Mouse (Mus musculus): ENCODE data around the gene Sez6l. TPM values are rescaled to one million over a fixed set of nuclear protein-coding genes. Genes with fewer than 3 reads are reported as not detected.

The Sez6l gene
- polyA plus RNA-seq, 1 experiment from 2014 or later: 0.10 TPM

GRCm38 (mm10) chr5:112575151-112575915, 1.7 kb downstream of the Sez6l start:
- Histone ChIP-seq H3K4me3 (ENCODE audit: low read depth, low read length) (no peak overlapping the region), H3K27me3 (ENCODE audit: control insufficient read depth, insufficient read depth, low read length) (peaks cover 67% of the 10 kb centered on the region), H3K9me3 (replicated peaks; ENCODE audit: control insufficient read depth, low read length) (no peaks in the 10 kb centered on the region), H3K9ac (ENCODE audit: low read depth, low read length) (no peak overlapping the region), H3K4me2 (no peak overlapping the region), H3K4me1 (ENCODE audit: control insufficient read depth, insufficient read depth, low read length) (no peaks in the 10 kb centered on the region), H3K36me3 (ENCODE audit: control insufficient read depth, insufficient read depth, low read length) (no peaks in the 10 kb centered on the region), H3K27ac (ENCODE audit: low read depth, low read length) (no peak overlapping the region)
- no peak for ATAC-seq (replicated peaks; ENCODE audit: insufficient number of reproducible peaks, low FRiP score, low TSS enrichment)
- WGBS (ENCODE audit: insufficient replicate concordance): 7% methylated on average over 12 of the region's 12 CpGs

DNA sequence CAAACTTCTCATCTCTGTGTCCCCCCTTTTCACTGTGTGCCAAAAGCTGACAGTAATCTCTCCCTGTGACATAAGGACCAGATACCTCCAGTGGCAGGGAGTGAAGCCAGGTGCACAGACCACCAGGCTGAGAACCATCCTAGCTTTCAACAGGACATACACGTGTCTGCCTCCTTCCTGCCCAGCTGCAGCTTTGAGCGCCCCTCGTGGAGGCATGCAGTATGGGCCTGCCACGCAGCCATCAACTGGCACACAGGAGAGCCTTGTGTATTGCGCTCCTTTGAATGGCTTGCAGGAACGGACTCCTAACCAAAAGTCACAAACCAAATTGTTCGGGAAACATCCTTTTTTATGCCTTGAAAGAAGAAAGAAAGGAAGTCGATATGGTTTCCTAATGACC, 3.1 kb downstream of the Sez6l start:
- Histone ChIP-seq H3K36me3 (ENCODE audit: control insufficient read depth, insufficient read depth, low read length) (no peaks in the 10 kb centered on the region), H3K4me2 (no peak overlapping the region), H3K9ac (ENCODE audit: low read depth, low read length) (no peak overlapping the region), H3K4me1 (ENCODE audit: control insufficient read depth, insufficient read depth, low read length) (no peaks in the 10 kb centered on the region), H3K9me3 (replicated peaks; ENCODE audit: control insufficient read depth, low read length) (no peaks in the 10 kb centered on the region), H3K27me3 (ENCODE audit: control insufficient read depth, insufficient read depth, low read length) (peaks cover 61% of the 10 kb centered on the region), H3K4me3 (ENCODE audit: low read depth, low read length) (no peak overlapping the region), H3K27ac (ENCODE audit: low read depth, low read length) (no peak overlapping the region)
- 11% methylated on average over 8 of the region's 8 CpGs for WGBS (ENCODE audit: insufficient replicate concordance)
- ATAC-seq (replicated peaks; ENCODE audit: insufficient number of reproducible peaks, low FRiP score, low TSS enrichment): no peak

DNA sequence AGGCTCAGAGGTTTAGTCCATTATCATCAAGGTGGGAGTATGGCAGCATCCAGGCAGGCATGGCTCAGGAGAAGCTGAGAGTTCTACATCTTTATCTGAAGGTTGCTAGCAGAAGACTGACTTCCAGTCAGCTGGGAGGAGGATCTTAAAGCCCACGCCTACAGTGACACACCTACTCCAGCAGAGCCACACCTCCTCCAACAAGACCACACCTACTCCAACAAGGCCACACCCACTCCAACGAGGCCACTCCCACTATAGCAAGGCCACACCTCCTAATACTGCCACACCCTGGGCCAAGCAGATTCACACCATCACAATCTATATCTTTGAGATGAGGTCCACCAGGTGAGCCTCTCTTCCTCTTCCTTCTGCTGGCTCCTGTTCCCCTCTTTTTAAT, 4.8 kb downstream of the Sez6l start:
- Histone ChIP-seq H3K9me3 (replicated peaks; ENCODE audit: control insufficient read depth, low read length) (no peaks in the 10 kb centered on the region), H3K27me3 (ENCODE audit: control insufficient read depth, insufficient read depth, low read length) (peaks cover 46% of the 10 kb centered on the region), H3K36me3 (ENCODE audit: control insufficient read depth, insufficient read depth, low read length) (no peaks in the 10 kb centered on the region), H3K9ac (ENCODE audit: low read depth, low read length) (no peak overlapping the region), H3K4me2 (no peak overlapping the region), H3K27ac (ENCODE audit: low read depth, low read length) (no peak overlapping the region), H3K4me3 (ENCODE audit: low read depth, low read length) (no peak overlapping the region), H3K4me1 (ENCODE audit: control insufficient read depth, insufficient read depth, low read length) (no peaks in the 10 kb centered on the region)
- 51% methylated on average over 2 of the region's 2 CpGs for WGBS (ENCODE audit: insufficient replicate concordance)
- ATAC-seq (replicated peaks; ENCODE audit: insufficient number of reproducible peaks, low FRiP score, low TSS enrichment): no peak

GRCm38 (mm10) chr5:112565489-112565888, 11.5 kb downstream of the Sez6l start:
- H3K36me3 ChIP-seq (ENCODE audit: control insufficient read depth, insufficient read depth, low read length): no peaks in the 10 kb centered on the region
- H3K4me1 ChIP-seq (ENCODE audit: control insufficient read depth, insufficient read depth, low read length): no peaks in the 10 kb centered on the region
- WGBS (ENCODE audit: insufficient replicate concordance): 67% methylated on average over 8 of the region's 8 CpGs
- no peak for ATAC-seq (replicated peaks; ENCODE audit: insufficient number of reproducible peaks, low FRiP score, low TSS enrichment)
- H3K4me3 ChIP-seq (ENCODE audit: low read depth, low read length): no peak overlapping the region
- no peak overlapping the region for H3K27ac ChIP-seq (ENCODE audit: low read depth, low read length)
- H3K9me3 ChIP-seq (replicated peaks; ENCODE audit: control insufficient read depth, low read length): no peaks in the 10 kb centered on the region
- peaks cover 43% of the 10 kb centered on the region for H3K27me3 ChIP-seq (ENCODE audit: control insufficient read depth, insufficient read depth, low read length)
- no peak overlapping the region for H3K9ac ChIP-seq (ENCODE audit: low read depth, low read length)
- H3K4me2 ChIP-seq: no peak overlapping the region

DNA sequence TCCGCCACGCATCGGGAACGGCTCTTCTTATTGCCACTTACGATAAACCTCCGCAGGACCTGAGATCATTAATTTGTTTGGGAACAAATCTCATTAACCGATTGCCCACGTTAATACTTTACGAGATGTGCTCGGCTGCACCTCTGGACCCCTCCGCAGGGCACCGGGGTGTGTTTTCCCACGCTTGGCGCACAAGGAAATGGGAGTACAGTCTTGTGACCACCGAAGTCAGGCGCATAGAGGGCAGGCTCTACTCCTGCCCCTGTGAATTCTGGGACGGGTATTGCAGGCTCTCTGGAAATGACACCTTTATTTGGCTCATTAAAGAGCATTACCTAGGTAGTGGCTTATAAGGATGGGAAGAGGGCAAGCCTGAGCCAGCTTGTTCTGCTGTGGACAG, 11.9 kb downstream of the Sez6l start:
- no peaks in the 10 kb centered on the region for H3K36me3 ChIP-seq (ENCODE audit: control insufficient read depth, insufficient read depth, low read length)
- WGBS (ENCODE audit: insufficient replicate concordance): 82% methylated on average over 17 of the region's 17 CpGs
- H3K9me3 ChIP-seq (replicated peaks; ENCODE audit: control insufficient read depth, low read length): no peaks in the 10 kb centered on the region
- peaks cover 45% of the 10 kb centered on the region for H3K27me3 ChIP-seq (ENCODE audit: control insufficient read depth, insufficient read depth, low read length)
- no peak overlapping the region for H3K9ac ChIP-seq (ENCODE audit: low read depth, low read length)
- H3K4me1 ChIP-seq (ENCODE audit: control insufficient read depth, insufficient read depth, low read length): no peaks in the 10 kb centered on the region
- no peak for ATAC-seq (replicated peaks; ENCODE audit: insufficient number of reproducible peaks, low FRiP score, low TSS enrichment)
- H3K4me2 ChIP-seq: no peak overlapping the region
- no peak overlapping the region for H3K4me3 ChIP-seq (ENCODE audit: low read depth, low read length)
- H3K27ac ChIP-seq (ENCODE audit: low read depth, low read length): no peak overlapping the region

- no peak overlapping the region for H3K4me3 ChIP-seq (ENCODE audit: low read depth, low read length)
- ATAC-seq (replicated peaks; ENCODE audit: insufficient number of reproducible peaks, low FRiP score, low TSS enrichment): no peak
- 62% methylated on average over 15 of the region's 15 CpGs for WGBS (ENCODE audit: insufficient replicate concordance)
- H3K9me3 ChIP-seq (replicated peaks; ENCODE audit: control insufficient read depth, low read length): no peaks in the 10 kb centered on the region
- H3K4me1 ChIP-seq (ENCODE audit: control insufficient read depth, insufficient read depth, low read length): no peaks in the 10 kb centered on the region
- peaks cover 43% of the 10 kb centered on the region for H3K27me3 ChIP-seq (ENCODE audit: control insufficient read depth, insufficient read depth, low read length)
- no peak overlapping the region for H3K4me2 ChIP-seq
- H3K27ac ChIP-seq (ENCODE audit: low read depth, low read length): no peak overlapping the region
- H3K9ac ChIP-seq (ENCODE audit: low read depth, low read length): no peak overlapping the region
- H3K36me3 ChIP-seq (ENCODE audit: control insufficient read depth, insufficient read depth, low read length): no peaks in the 10 kb centered on the region
Measured at GRCm38 (mm10) chr5:112560869-112561499, 16.0 kb downstream of the Sez6l start.

DNA sequence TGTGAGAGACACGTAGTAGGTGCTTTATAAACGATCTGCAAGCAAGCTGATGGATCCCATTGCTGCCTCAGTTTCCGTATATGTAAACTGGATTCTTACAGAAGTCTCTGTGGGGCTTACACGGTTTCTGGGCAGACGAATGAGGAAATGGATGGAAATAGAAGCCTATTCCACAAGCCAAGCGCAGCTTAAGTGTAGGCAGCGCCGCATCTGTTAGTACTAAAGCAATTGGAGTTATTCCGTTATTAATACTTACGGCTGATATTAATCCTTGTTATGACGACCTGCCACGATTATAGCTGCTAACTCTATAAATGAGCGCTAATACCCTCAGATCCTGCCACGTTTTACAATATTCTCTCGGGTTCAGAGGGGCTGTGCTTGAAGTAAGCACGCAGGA, 16.8 kb downstream of the Sez6l start:
- H3K36me3 ChIP-seq (ENCODE audit: control insufficient read depth, insufficient read depth, low read length): no peaks in the 10 kb centered on the region
- no peak overlapping the region for H3K4me2 ChIP-seq
- H3K27me3 ChIP-seq (ENCODE audit: control insufficient read depth, insufficient read depth, low read length): peaks cover 40% of the 10 kb centered on the region
- H3K9ac ChIP-seq (ENCODE audit: low read depth, low read length): no peak overlapping the region
- H3K27ac ChIP-seq (ENCODE audit: low read depth, low read length): no peak overlapping the region
- no peaks in the 10 kb centered on the region for H3K9me3 ChIP-seq (replicated peaks; ENCODE audit: control insufficient read depth, low read length)
- WGBS (ENCODE audit: insufficient replicate concordance): 75% methylated on average over 16 of the region's 16 CpGs
- no peaks in the 10 kb centered on the region for H3K4me1 ChIP-seq (ENCODE audit: control insufficient read depth, insufficient read depth, low read length)
- no peak for ATAC-seq (replicated peaks; ENCODE audit: insufficient number of reproducible peaks, low FRiP score, low TSS enrichment)
- no peak overlapping the region for H3K4me3 ChIP-seq (ENCODE audit: low read depth, low read length)

DNA sequence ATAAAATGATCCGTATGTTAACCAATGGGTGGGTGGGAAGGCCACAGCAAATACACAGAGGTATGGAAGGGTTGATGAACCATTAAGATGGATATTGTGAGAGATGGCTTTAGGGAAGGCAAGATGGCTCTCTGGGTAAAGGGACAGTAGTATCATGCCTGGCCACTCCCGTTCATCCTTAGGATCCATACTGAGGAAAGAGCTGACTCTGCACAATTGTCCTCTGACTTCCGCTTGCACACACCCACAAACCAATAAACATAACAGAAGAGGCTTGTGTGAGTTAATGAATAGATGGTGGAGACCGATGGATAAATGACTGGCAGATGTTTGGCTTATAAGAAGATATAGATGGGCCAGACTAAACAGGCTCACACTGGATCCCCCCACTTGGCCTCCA, 19.6 kb downstream of the Sez6l start:
- no peaks in the 10 kb centered on the region for H3K4me1 ChIP-seq (ENCODE audit: control insufficient read depth, insufficient read depth, low read length)
- no peak overlapping the region for H3K4me2 ChIP-seq
- no peak overlapping the region for H3K9ac ChIP-seq (ENCODE audit: low read depth, low read length)
- no peaks in the 10 kb centered on the region for H3K36me3 ChIP-seq (ENCODE audit: control insufficient read depth, insufficient read depth, low read length)
- WGBS (ENCODE audit: insufficient replicate concordance): 84% methylated on average over 4 of the region's 4 CpGs
- no peak overlapping the region for H3K4me3 ChIP-seq (ENCODE audit: low read depth, low read length)
- ATAC-seq (replicated peaks; ENCODE audit: insufficient number of reproducible peaks, low FRiP score, low TSS enrichment): no peak
- H3K27me3 ChIP-seq (ENCODE audit: control insufficient read depth, insufficient read depth, low read length): peaks cover 23% of the 10 kb centered on the region
- no peak overlapping the region for H3K27ac ChIP-seq (ENCODE audit: low read depth, low read length)
- H3K9me3 ChIP-seq (replicated peaks; ENCODE audit: control insufficient read depth, low read length): no peaks in the 10 kb centered on the region

- Histone ChIP-seq H3K9ac (ENCODE audit: low read depth, low read length) (no peak overlapping the region), H3K4me2 (no peak overlapping the region), H3K9me3 (replicated peaks; ENCODE audit: control insufficient read depth, low read length) (no peaks in the 10 kb centered on the region), H3K36me3 (ENCODE audit: control insufficient read depth, insufficient read depth, low read length) (no peaks in the 10 kb centered on the region), H3K4me1 (ENCODE audit: control insufficient read depth, insufficient read depth, low read length) (no peaks in the 10 kb centered on the region), H3K27me3 (ENCODE audit: control insufficient read depth, insufficient read depth, low read length) (peaks cover 25% of the 10 kb centered on the region), H3K4me3 (ENCODE audit: low read depth, low read length) (no peak overlapping the region), H3K27ac (ENCODE audit: low read depth, low read length) (no peak overlapping the region)
- no peak for ATAC-seq (replicated peaks; ENCODE audit: insufficient number of reproducible peaks, low FRiP score, low TSS enrichment)
- 65% methylated on average over 3 of the region's 3 CpGs for whole genome bisulfite sequencing (ENCODE audit: insufficient replicate concordance)
Measured at GRCm38 (mm10) chr5:112556640-112557039, 20.3 kb downstream of the Sez6l start.
